Mouse (Mus musculus): ENCODE measurements around the gene Wdr93. TPM values are rescaled to one million over a fixed set of nuclear protein-coding genes. Genes with fewer than 3 reads are reported as not detected.

Gene Wdr93
- polyA plus RNA-seq, 1 experiment, result not detected

DNA sequence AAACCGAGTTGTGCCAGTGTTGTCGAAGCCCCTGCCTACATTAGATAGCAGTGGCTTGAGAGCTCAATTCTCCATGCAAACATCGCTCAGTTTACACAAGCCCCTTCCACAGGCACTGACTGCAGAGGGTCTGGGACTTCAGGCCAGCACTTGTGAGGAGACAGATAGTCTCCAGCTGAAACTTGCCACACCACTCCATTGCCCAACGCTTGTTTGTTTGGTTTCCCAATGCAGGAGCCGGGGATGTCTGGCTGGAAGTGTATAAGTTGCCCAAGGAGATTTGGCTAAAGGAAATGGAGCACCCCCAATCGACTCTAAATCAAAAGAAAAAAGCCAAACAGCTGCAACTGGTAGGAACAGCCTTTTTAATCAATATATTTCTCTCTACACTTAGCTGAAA lies 15.2 kb downstream of the Wdr93 start:
- WGBS, result 53% methylated on average over 6 of the region's 6 CpGs
- Histone ChIP-seq H3K27ac (ENCODE audit: control insufficient read depth, insufficient read depth, low read depth, low read length, poor library complexity) (no peak overlapping the region), H3K4me3 (replicated peaks; ENCODE audit: control insufficient read depth, low read depth, low read length) (no peak overlapping the region), H3K4me1 (ENCODE audit: control insufficient read depth, insufficient read depth, low read length) (no peaks in the 10 kb centered on the region)
- TF ChIP-seq CTCF (IDR thresholded peaks at IDR 0.05; ENCODE audit: control insufficient read depth, insufficient read depth, low read length), result no peak
- TF ChIP-seq POLR2A (IDR thresholded peaks at IDR 0.05; ENCODE audit: borderline replicate concordance, control insufficient read depth, low read depth, low read length), result no peak

GRCm38 (mm10) chr7:79759766-79760165 lies 16.8 kb downstream of the Wdr93 start:
- Histone ChIP-seq H3K4me3 (replicated peaks; ENCODE audit: control insufficient read depth, low read depth, low read length) (no peak overlapping the region), H3K27ac (ENCODE audit: control insufficient read depth, insufficient read depth, low read depth, low read length, poor library complexity) (no peak overlapping the region), H3K4me1 (ENCODE audit: control insufficient read depth, insufficient read depth, low read length) (no peaks in the 10 kb centered on the region)
- TF ChIP-seq CTCF (IDR thresholded peaks at IDR 0.05; ENCODE audit: control insufficient read depth, insufficient read depth, low read length), result no peak
- no peak for TF ChIP-seq POLR2A (IDR thresholded peaks at IDR 0.05; ENCODE audit: borderline replicate concordance, control insufficient read depth, low read depth, low read length)

- H3K4me3 ChIP-seq (replicated peaks; ENCODE audit: control insufficient read depth, low read depth, low read length), result no peak overlapping the region
- TF ChIP-seq POLR2A (IDR thresholded peaks at IDR 0.05; ENCODE audit: borderline replicate concordance, control insufficient read depth, low read depth, low read length), result no peak
- no peak for TF ChIP-seq CTCF (IDR thresholded peaks at IDR 0.05; ENCODE audit: control insufficient read depth, insufficient read depth, low read length)
- no peaks in the 10 kb centered on the region for H3K4me1 ChIP-seq (ENCODE audit: control insufficient read depth, insufficient read depth, low read length)
- H3K27ac ChIP-seq (ENCODE audit: control insufficient read depth, insufficient read depth, low read depth, low read length, poor library complexity), result no peak overlapping the region
- WGBS, result 45% methylated on average over 5 of the region's 5 CpGs
Measured at GRCm38 (mm10) chr7:79761124-79761876, 18.3 kb downstream of the Wdr93 start.

- 64% methylated on average over 8 of the region's 8 CpGs for WGBS
- H3K4me3 ChIP-seq (replicated peaks; ENCODE audit: control insufficient read depth, low read depth, low read length), result no peak overlapping the region
Measured at GRCm38 (mm10) chr7:79762106-79762505, 19.1 kb downstream of the Wdr93 start.

DNA sequence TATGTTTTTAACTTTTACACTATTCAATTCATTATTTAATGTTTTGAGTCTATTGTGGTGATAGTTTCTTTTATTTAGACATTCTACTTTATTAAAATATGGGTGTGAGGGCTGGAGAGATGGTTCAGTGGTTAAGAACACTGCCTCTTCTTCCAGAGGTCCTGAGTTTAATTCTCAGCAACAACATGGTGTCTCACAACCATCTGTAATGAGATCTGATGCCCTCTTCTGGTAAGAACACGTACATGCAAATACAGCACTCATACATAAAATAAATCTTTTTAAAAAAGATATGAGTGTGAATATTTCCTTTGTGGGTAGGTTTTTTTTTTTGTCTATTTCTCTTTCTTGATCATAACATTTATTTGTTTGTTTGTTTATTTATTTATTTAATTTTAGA lies 23.0 kb downstream of the Wdr93 start:
- H3K4me1 ChIP-seq (ENCODE audit: control insufficient read depth, insufficient read depth, low read length), result no peaks in the 10 kb centered on the region

More at GRCm38 (mm10) chr7:79762106-79762505, 19.1 kb downstream of the Wdr93 start:
- no peaks in the 10 kb centered on the region for H3K4me1 ChIP-seq (ENCODE audit: control insufficient read depth, insufficient read depth, low read length)
- H3K27ac ChIP-seq (ENCODE audit: control insufficient read depth, insufficient read depth, low read depth, low read length, poor library complexity), result no peak overlapping the region
- TF ChIP-seq CTCF (IDR thresholded peaks at IDR 0.05; ENCODE audit: control insufficient read depth, insufficient read depth, low read length), result no peak
- no peak for TF ChIP-seq POLR2A (IDR thresholded peaks at IDR 0.05; ENCODE audit: borderline replicate concordance, control insufficient read depth, low read depth, low read length)

GRCm38 (mm10) chr7:79769664-79770063 lies 26.7 kb downstream of the Wdr93 start:
- TF ChIP-seq CTCF (IDR thresholded peaks at IDR 0.05; ENCODE audit: control insufficient read depth, insufficient read depth, low read length) (no peak), POLR2A (IDR thresholded peaks at IDR 0.05; ENCODE audit: borderline replicate concordance, control insufficient read depth, low read depth, low read length) (no peak)
- 66% methylated on average over 3 of the region's 3 CpGs for WGBS
- H3K4me1 ChIP-seq (ENCODE audit: control insufficient read depth, insufficient read depth, low read length), result no peaks in the 10 kb centered on the region
- H3K27ac ChIP-seq (ENCODE audit: control insufficient read depth, insufficient read depth, low read depth, low read length, poor library complexity), result no peak overlapping the region
- no peak overlapping the region for H3K4me3 ChIP-seq (replicated peaks; ENCODE audit: control insufficient read depth, low read depth, low read length)

More for the DNA sequence above, 23.0 kb downstream of the Wdr93 start:
- Histone ChIP-seq H3K4me3 (replicated peaks; ENCODE audit: control insufficient read depth, low read depth, low read length) (no peak overlapping the region), H3K27ac (ENCODE audit: control insufficient read depth, insufficient read depth, low read depth, low read length, poor library complexity) (no peak overlapping the region)
- TF ChIP-seq CTCF (IDR thresholded peaks at IDR 0.05; ENCODE audit: control insufficient read depth, insufficient read depth, low read length), result no peak
- no peak for TF ChIP-seq POLR2A (IDR thresholded peaks at IDR 0.05; ENCODE audit: borderline replicate concordance, control insufficient read depth, low read depth, low read length)
- 51% methylated on average over 1 of the region's 1 CpGs for WGBS

GRCm38 (mm10) chr7:79771561-79772512 lies 28.9 kb downstream of the Wdr93 start:
- Histone ChIP-seq H3K4me1 (ENCODE audit: control insufficient read depth, insufficient read depth, low read length) (no peaks in the 10 kb centered on the region), H3K4me3 (replicated peaks; ENCODE audit: control insufficient read depth, low read depth, low read length) (no peak overlapping the region), H3K27ac (ENCODE audit: control insufficient read depth, insufficient read depth, low read depth, low read length, poor library complexity) (no peak overlapping the region)
- TF ChIP-seq POLR2A (IDR thresholded peaks at IDR 0.05; ENCODE audit: borderline replicate concordance, control insufficient read depth, low read depth, low read length), result no peak
- no peak for TF ChIP-seq CTCF (IDR thresholded peaks at IDR 0.05; ENCODE audit: control insufficient read depth, insufficient read depth, low read length)
- 78% methylated on average over 15 of the region's 15 CpGs for WGBS

Measured in bone marrow, adult 2 months (tissue).